Mouse (Mus musculus) MEL (cell line): ENCODE results near the gene Hoxa4. TPM values are rescaled to one million over a fixed set of nuclear protein-coding genes. Genes with fewer than 3 reads are reported as not detected.

ENCODE experiments used
- DNase-seq: peaks from one replicate; pipeline ENCODE4 v3.0.0; 2011; ENCODE audit warnings: low read depth, low spot score
- H3K27ac ChIP-seq: 2 replicates; pipeline ENCODE4 v1.5.1; 2012; ENCODE audit warnings: low read depth, mild to moderate bottlenecking, control low read depth, low read length, moderate library complexity; ENCODE audit not compliant: control insufficient read depth
- H3K27me3 ChIP-seq, 2 experiments: fragments of 150-350 bp in 1 of 2; sonication (generic) in 1 of 2; 2 replicates each; pipeline ENCODE4 v1.6.1; 2012; ENCODE audit warnings: low read length in 2 of 2, mild to moderate bottlenecking in 2 of 2, improper control_type of control experiment in 1 of 2, moderate library complexity in 1 of 2; ENCODE audit not compliant: insufficient read depth in 2 of 2, control insufficient read depth in 1 of 2
- H3K36me3 ChIP-seq, 2 experiments: 2 replicates each; pipeline ENCODE4 v1.6.1; 2012 to 2014; ENCODE audit warnings: low read length in 2 of 2, improper control_type of control experiment in 1 of 2, inconsistent platforms in 1 of 2, mild to moderate bottlenecking in 1 of 2; ENCODE audit not compliant: insufficient read depth in 2 of 2, control insufficient read depth in 1 of 2
- H3K4me1 ChIP-seq, 2 experiments: fragments of 150-350 bp in 1 of 2; sonication (generic) in 1 of 2; 2 replicates each; pipeline ENCODE4 v1.6.1; 2012; ENCODE audit warnings: low read length in 2 of 2, improper control_type of control experiment in 1 of 2, mild to moderate bottlenecking in 1 of 2; ENCODE audit not compliant: insufficient read depth in 2 of 2, control insufficient read depth in 1 of 2
- H3K4me3 ChIP-seq, 2 experiments: fragments of 150-350 bp in 1 of 2; sonication (generic) in 1 of 2; 2 replicates each; pipeline ENCODE4 v1.5.1; 2012; ENCODE audit warnings: low read depth in 2 of 2, low read length in 2 of 2, mild to moderate bottlenecking in 2 of 2, moderate library complexity in 2 of 2, control low read depth in 1 of 2, improper control_type of control experiment in 1 of 2; ENCODE audit not compliant: control insufficient read depth in 1 of 2, insufficient read depth in 1 of 2
- H3K79me2 ChIP-seq: 2 replicates; pipeline ENCODE4 v1.6.1; 2012; ENCODE audit warnings: mild to moderate bottlenecking, low read length, moderate library complexity; ENCODE audit not compliant: control insufficient read depth, poor library complexity, insufficient read depth
- H3K9ac ChIP-seq: 2 replicates; pipeline ENCODE4 v1.6.1; 2012; ENCODE audit warnings: low read depth, mild to moderate bottlenecking, control low read depth, low read length, moderate library complexity; ENCODE audit not compliant: control insufficient read depth, poor library complexity, severe bottlenecking
- H3K9me3 ChIP-seq: fragments of 150-350 bp; sonication (generic); replicated peaks from 2 replicates; pipeline ENCODE4 v1.6.1; 2012; ENCODE audit warnings: mild to moderate bottlenecking, low read length, improper control_type of control experiment, moderate library complexity; ENCODE audit not compliant: insufficient read depth
- CHD2 ChIP-seq: IDR thresholded peaks from 2 replicates; pipeline ENCODE4 v1.6.1; 2011; ENCODE audit warnings: low read length, improper control_type of control experiment
- CTCF ChIP-seq, 3 experiments: IDR thresholded peaks in 2 of 3; conservative IDR thresholded peaks in 1 of 3; 2 replicates each; pipeline ENCODE4 v1.5.1; 2011 to 2012; ENCODE audit warnings: low read length in 3 of 3, low read depth in 2 of 3, mild to moderate bottlenecking in 2 of 3, improper control_type of control experiment in 1 of 3, inconsistent platforms in 1 of 3, mixed read lengths in 1 of 3, moderate library complexity in 1 of 3; ENCODE audit not compliant: control insufficient read depth in 1 of 3, insufficient read depth in 1 of 3, poor library complexity in 1 of 3, severe bottlenecking in 1 of 3
- EP300 ChIP-seq, 2 experiments: IDR thresholded peaks; 2 replicates each; pipeline ENCODE4 v1.6.1; 2011; ENCODE audit warnings: improper control_type of control experiment in 2 of 2, low read length in 2 of 2, low read depth in 1 of 2, mild to moderate bottlenecking in 1 of 2
- GATA1 ChIP-seq: IDR thresholded peaks from 2 replicates; pipeline ENCODE4 v1.6.1; 2011; ENCODE audit warnings: low read depth, low read length, improper control_type of control experiment
- HCFC1 ChIP-seq: IDR thresholded peaks from 2 replicates; pipeline ENCODE4 v1.6.1; 2012; ENCODE audit warnings: low read depth, mild to moderate bottlenecking, inconsistent platforms, low read length, improper control_type of control experiment, moderate library complexity
- JUND ChIP-seq: IDR thresholded peaks from 2 replicates; pipeline ENCODE4 v1.6.1; 2011; ENCODE audit warnings: low read depth, mild to moderate bottlenecking, improper control_type of control experiment, low read length
- KAT2A ChIP-seq: conservative IDR thresholded peaks from 2 replicates; pipeline ENCODE4 v1.6.1; 2012; ENCODE audit warnings: low read depth, low read length, improper control_type of control experiment, inconsistent platforms
- MAFK ChIP-seq: IDR thresholded peaks from 2 replicates; pipeline ENCODE4 v1.6.1; 2011; ENCODE audit warnings: low read depth, mild to moderate bottlenecking, low read length, improper control_type of control experiment, borderline replicate concordance
- MAX ChIP-seq: IDR thresholded peaks from 2 replicates; pipeline ENCODE4 v1.6.1; 2011; ENCODE audit warnings: low read length, improper control_type of control experiment
- MEF2A ChIP-seq: IDR thresholded peaks from 2 replicates; pipeline ENCODE4 v1.6.1; 2014; ENCODE audit warnings: low read depth, mild to moderate bottlenecking, inconsistent platforms, low read length, improper control_type of control experiment; ENCODE audit not compliant: poor library complexity, insufficient replicate concordance, severe bottlenecking; ENCODE audit errors: extremely low read depth
- POLR2A ChIP-seq, 2 experiments: IDR thresholded peaks; 2 replicates each; pipeline ENCODE4 v1.6.1; 2011 to 2012; ENCODE audit warnings: low read length in 2 of 2, mild to moderate bottlenecking in 2 of 2, control low read depth in 1 of 2, improper control_type of control experiment in 1 of 2, low read depth in 1 of 2, moderate library complexity in 1 of 2; ENCODE audit not compliant: control insufficient read depth in 1 of 2, insufficient read depth in 1 of 2, poor library complexity in 1 of 2
- POLR2AphosphoS5 ChIP-seq: IDR thresholded peaks from 2 replicates; pipeline ENCODE4 v1.6.1; 2012; ENCODE audit warnings: low read depth, borderline replicate concordance, mild to moderate bottlenecking, inconsistent platforms, low read length, moderate library complexity, mixed read lengths
- RAD21 ChIP-seq: IDR thresholded peaks from 2 replicates; pipeline ENCODE4 v1.6.1; 2011; ENCODE audit warnings: mild to moderate bottlenecking, low read depth, low read length, improper control_type of control experiment
- SMC3 ChIP-seq: IDR thresholded peaks from 2 replicates; pipeline ENCODE4 v1.6.1; 2011; ENCODE audit warnings: low read depth, low read length, improper control_type of control experiment
- TAL1 ChIP-seq: IDR thresholded peaks from 2 replicates; pipeline ENCODE4 v1.6.1; 2012; ENCODE audit warnings: mild to moderate bottlenecking, inconsistent platforms, low read length, moderate library complexity, mixed read lengths
- UBTF ChIP-seq: IDR thresholded peaks from 2 replicates; pipeline ENCODE4 v1.6.1; 2012; ENCODE audit warnings: low read depth, mild to moderate bottlenecking, inconsistent platforms, low read length, improper control_type of control experiment, moderate library complexity, borderline replicate concordance; ENCODE audit not compliant: insufficient read depth
- USF1 ChIP-seq: IDR thresholded peaks from 2 replicates; pipeline ENCODE4 v1.6.1; 2014; ENCODE audit warnings: low read depth, mild to moderate bottlenecking, inconsistent platforms, low read length, improper control_type of control experiment, moderate library complexity
- USF2 ChIP-seq, 2 experiments: IDR thresholded peaks; 2 replicates each; pipeline ENCODE4 v1.6.1; 2011 to 2012; ENCODE audit warnings: improper control_type of control experiment in 2 of 2, low read length in 2 of 2, borderline replicate concordance in 1 of 2, inconsistent platforms in 1 of 2, low read depth in 1 of 2, mild to moderate bottlenecking in 1 of 2; ENCODE audit not compliant: insufficient read depth in 1 of 2
- ZC3H11A ChIP-seq: IDR thresholded peaks from 2 replicates; pipeline ENCODE4 v1.6.1; 2012; ENCODE audit warnings: low read depth, mild to moderate bottlenecking, inconsistent platforms, low read length, improper control_type of control experiment
- polyA plus RNA-seq, 2 experiments: library from polyadenylated mRNA; stranded (reverse) in 1 of 2; unstranded in 1 of 2; fragments of >175 nt in 1 of 2; fragments of >200 nt in 1 of 2; gene quantifications; 2 replicates each; pipeline versions ENCODE4 v1.2.1 to v1.2.4; 2012; ENCODE audit warnings: low replicate concordance in 2 of 2, low read depth in 1 of 2; ENCODE audit not compliant: insufficient read length in 2 of 2, insufficient read depth in 1 of 2, missing spikeins in 1 of 2
- total RNA-seq: library from RNA; depleted of rRNA; stranded (reverse); fragments of 300-350 nt; gene quantifications from 2 replicates; pipeline ENCODE4 v1.2.3, GENCODE M21; 2012

Hoxa4 gene
- total and polyA plus RNA-seq, 3 experiments, result not detected

- no peaks in the 10 kb centered on the region for H3K9me3 ChIP-seq
- no peak overlapping the region for H3K4me3 ChIP-seq
- no peaks in the 10 kb centered on the region for H3K36me3 ChIP-seq
- H3K27me3 ChIP-seq, result no peaks in the 10 kb centered on the region
- DNase-seq, result no peak
- H3K4me1 ChIP-seq, result no peaks in the 10 kb centered on the region
- no peak overlapping the region for H3K27ac ChIP-seq
- TF ChIP-seq USF2 (IDR thresholded peaks at IDR 0.05; ENCODE audit: borderline replicate concordance in 1 of 2, insufficient read depth in 1 of 2, low read depth in 1 of 2, low read length in 2 of 2) (no peak), UBTF (no peak), MEF2A (no peak)
- H3K9ac ChIP-seq, result no peak overlapping the region
- no peaks in the 10 kb centered on the region; the same call in 1 of the 2 replicates for H3K79me2 ChIP-seq
These were observed 12.0 kb upstream of the Hoxa4 start for GRCm38 (mm10) chr6:52203371-52204049.

DNA sequence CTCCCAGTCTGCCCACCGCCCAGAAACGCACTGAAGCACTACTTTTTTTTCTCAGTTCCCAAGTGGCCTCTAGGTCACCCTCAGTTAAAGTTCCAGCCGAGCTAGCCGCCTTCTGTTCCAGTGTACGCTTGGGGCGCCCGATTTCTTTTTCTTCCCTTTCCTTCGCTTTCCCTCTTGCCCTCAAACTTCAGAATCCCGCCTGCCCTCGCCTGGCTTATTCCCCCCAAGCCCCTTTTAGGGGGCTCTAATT lies 11.5 kb upstream of the Hoxa4 start:
- H3K27ac ChIP-seq, result no peak overlapping the region
- no peaks in the 10 kb centered on the region for H3K27me3 ChIP-seq
- no peak overlapping the region for H3K9ac ChIP-seq
- no peaks in the 10 kb centered on the region; the same call in 1 of the 2 replicates for H3K79me2 ChIP-seq
- TF ChIP-seq MAX (no peak), CHD2 (no peak), EP300 (IDR thresholded peaks at IDR 0.05; ENCODE audit: low read depth in 1 of 2, low read length in 2 of 2) (no peak), USF1 (no peak), POLR2A (IDR thresholded peaks at IDR 0.05; ENCODE audit: control insufficient read depth in 1 of 2, insufficient read depth in 1 of 2, low read depth in 1 of 2, low read length in 2 of 2, poor library complexity in 1 of 2) (no peak), MAFK (no peak), POLR2AphosphoS5 (no peak), CTCF (IDR thresholded peaks at IDR 0.05 in 2 of 3, conservative IDR thresholded peaks at IDR 0.05 in 1 of 3; ENCODE audit: control insufficient read depth in 1 of 3, insufficient read depth in 1 of 3, low read depth in 2 of 3, low read length in 3 of 3, poor library complexity in 1 of 3, severe bottlenecking in 1 of 3) (no peak), SMC3 (no peak), TAL1 (no peak), ZC3H11A (no peak), GATA1 (no peak), KAT2A (no peak), JUND (no peak), RAD21 (no peak), HCFC1 (no peak), MEF2A (no peak), UBTF (no peak)
- no peaks in the 10 kb centered on the region for H3K4me1 ChIP-seq
- H3K9me3 ChIP-seq, result no peaks in the 10 kb centered on the region
- DNase-seq, result no peak
- no peak overlapping the region for H3K4me3 ChIP-seq
- no peaks in the 10 kb centered on the region for H3K36me3 ChIP-seq
